Mouse (Mus musculus): Measurements from ENCODE around the gene Zfp609. TPM values are rescaled to one million over a fixed set of nuclear protein-coding genes. Genes with fewer than 3 reads are reported as not detected.

The Zfp609 gene
- total RNA-seq, 2 experiments from 2014 or later, result 42.9 to 54.3 TPM

DNA sequence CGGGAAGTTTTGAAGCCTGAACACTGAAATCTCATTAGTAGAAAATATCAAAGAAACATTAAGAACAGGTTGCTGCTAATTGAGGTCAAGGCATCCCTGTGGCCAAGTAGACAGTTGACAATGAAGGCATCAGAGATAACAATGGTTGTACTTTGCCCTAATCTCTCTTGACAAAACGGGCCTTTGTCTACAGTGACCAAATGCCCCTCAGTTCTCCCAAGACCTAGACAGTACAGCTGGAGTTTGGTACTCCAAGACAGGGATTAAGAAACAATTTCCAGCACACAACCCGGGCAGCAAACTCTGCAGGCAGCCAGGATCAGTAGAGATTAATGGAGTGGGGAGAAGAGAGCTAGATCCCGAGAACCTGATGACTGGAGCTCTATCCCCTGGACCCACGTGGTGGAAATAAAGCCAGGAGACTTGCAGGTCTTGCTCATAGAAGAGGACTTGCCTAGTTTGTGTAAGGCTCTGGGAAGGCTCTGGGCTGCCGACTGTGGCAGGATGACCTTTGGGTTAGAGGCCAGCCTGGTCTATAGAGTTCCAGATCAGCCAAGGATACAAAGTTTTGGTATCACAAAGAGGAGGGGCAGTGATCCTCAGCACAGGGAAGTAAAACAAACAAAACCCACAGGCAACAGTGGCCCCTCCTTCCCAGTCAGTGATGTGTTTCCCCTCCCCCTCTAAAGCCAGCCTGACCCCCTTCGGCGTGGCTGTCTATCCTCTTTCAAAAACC lies 51.1 kb downstream of the Zfp609 start:
- no peak for DNase-seq (ENCODE audit: extremely low spot score in 1 of 2, low spot score in 1 of 2)

DNA sequence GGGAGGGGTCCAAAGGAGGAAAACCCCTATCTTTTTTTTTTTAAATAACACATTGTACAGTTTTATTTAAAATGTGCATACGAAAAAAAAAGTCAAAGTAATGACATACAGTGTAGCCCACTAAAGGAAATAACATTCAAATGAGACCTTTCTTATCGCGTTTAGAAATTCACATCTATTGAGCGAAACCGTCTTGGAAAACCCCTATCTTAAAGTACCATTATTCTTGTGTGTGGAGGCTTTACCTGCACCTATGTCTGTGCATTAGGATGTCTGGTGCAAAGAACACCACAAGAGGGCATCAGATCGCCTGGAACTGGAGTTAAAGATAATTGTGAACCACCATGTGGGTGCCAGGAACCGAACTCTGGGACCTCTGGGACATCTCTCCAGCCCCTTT lies 53.6 kb downstream of the Zfp609 start:
- DNase-seq (ENCODE audit: extremely low spot score in 1 of 2, low spot score in 1 of 2), result no peak

DNA sequence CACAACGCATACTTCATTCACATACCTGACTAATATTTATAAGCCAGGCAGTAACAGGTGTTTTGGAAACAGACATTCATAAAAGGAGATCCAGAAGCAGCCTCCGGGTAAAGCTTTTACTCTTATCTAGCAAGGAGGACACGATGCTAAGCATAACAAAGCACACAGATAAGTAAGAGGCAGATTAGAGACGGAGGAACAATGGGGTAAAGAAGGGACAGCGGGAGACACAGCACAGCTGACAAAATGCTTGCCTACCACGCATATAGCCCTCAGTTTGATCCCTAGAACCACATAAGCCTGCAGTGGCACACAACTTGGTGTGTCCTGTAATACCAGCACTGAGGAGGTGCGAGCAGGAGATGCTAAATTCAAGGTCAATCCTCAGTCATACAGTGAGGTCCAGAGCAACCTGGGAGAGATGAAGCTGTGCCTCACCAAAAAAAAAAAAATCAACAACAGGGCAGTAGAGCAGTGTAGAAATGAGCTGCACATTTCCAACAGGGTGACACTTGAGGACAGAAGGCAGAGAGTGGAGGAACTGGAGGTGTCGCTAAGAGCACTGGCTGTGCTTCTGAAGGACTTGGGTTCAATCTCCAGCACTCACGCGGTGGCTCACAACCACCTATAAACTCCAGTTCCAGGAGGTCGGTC lies 56.2 kb downstream of the Zfp609 start:
- DNase-seq (ENCODE audit: extremely low spot score in 1 of 2, low spot score in 1 of 2), result no peak

DNA sequence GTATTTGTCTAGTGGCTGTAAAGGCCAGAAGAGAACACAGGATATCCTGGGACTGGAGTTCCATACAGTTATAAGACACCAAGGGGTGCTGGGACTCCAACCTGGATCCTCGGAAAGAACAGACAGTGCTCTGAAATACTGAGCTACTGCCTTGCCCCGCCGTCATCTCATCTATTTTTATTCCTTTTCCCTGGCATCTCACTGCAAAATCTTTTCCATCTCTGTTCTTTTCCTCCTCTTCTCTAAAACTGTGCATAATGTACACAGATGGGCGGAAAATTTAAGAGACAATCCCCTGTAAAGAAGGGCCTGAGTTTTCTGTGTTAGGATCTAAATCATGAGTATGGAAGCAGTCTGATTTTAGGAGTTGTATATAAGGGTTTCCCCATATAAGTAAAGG lies 64.6 kb downstream of the Zfp609 start:
- no peak for DNase-seq (ENCODE audit: extremely low spot score in 1 of 2, low spot score in 1 of 2)

DNA sequence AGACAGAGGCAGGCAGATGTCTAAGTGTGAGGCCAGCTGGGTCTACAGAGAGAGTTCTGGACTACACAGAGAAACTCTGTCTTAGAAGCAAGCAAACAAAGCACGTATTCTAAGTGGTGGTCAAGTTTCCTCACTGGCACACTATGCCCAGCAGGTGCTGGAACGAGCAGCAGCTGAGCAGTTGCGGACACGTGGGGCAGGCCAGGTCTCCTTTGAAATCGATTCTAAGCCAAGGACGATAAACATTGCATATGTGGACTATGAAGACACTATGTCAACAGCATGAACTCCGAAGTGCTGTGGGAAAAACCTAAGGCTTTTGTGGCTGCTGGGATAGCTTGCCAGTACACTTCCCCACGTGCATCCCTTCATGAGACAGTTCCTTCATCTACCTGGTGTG lies 67.4 kb downstream of the Zfp609 start:
- DNase-seq (ENCODE audit: extremely low spot score in 1 of 2, low spot score in 1 of 2), result no peak

DNA sequence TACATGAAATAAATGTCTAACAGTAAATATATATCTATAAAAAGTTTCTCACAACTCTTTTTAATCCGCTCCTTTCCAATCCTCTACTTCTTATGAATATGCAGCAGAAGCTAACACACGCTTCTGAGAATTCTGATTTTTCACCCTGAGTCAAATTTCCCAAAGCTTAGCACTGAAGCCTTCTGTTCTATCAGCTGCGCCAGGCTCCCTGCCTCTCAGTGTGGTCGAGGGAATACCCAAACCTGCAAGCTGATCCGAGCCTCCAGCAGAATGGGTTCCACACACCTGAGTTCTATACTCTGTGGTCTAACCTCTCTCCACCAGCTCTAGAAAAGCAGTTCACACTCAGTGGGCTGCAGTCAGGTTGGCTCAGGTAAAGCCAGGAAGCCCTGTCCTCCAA lies 68.1 kb downstream of the Zfp609 start:
- DNase-seq (ENCODE audit: extremely low spot score in 1 of 2, low spot score in 1 of 2), result no peak

DNA sequence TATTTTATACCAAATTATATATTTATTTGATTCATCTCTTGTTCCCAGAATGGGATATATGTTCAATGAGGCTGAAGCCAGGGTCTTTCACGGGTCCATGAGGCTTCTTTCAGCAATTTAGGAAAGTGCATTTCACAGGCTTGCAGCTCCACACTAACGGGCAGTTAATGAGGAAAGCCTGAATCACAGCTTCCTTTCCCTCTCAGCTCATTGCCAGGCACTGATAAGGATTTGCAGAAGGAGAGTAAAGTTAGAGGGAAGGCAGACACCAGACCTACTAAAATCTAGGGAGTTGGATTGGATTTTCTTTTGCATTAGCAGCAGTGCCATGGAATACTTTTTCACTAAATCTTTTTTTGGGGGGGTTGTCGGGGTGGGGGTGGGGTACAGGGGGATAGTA lies 69.5 kb downstream of the Zfp609 start:
- no peak for DNase-seq (ENCODE audit: extremely low spot score in 1 of 2, low spot score in 1 of 2)

DNA sequence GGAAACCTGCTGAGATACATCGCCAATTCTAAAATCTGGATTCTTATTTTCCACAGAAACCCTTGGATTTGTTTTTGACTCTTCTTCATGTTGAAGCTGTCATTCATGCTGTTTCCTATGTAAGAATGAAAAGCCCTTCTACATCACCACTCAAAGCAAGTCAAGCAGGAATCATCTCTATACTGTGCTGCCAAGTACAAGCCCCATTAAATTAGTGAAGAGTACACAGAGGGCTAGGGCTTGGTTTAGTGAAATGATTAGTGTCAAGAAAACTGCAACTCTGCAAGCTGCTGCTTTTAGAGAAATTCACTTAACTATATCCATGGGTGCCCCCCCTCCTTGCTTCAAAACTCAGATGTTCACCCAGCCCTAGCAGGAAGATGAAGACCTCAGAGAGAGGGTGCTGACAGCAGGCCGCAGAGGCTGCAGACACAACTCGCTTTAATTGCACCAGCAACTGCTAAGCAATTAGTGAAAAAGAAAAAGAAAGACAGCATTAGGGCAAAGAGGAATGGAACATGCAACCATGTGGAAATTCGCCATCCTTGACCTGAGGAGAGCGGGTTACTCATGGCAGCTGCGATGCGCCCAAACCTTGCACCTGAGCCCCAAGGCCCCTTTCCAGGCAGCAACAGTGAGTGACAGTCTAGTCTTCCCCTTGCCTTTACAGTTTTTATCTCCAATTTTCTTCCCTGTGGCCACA lies 71.5 kb downstream of the Zfp609 start:
- no peak for DNase-seq (ENCODE audit: extremely low spot score in 1 of 2, low spot score in 1 of 2)

DNA sequence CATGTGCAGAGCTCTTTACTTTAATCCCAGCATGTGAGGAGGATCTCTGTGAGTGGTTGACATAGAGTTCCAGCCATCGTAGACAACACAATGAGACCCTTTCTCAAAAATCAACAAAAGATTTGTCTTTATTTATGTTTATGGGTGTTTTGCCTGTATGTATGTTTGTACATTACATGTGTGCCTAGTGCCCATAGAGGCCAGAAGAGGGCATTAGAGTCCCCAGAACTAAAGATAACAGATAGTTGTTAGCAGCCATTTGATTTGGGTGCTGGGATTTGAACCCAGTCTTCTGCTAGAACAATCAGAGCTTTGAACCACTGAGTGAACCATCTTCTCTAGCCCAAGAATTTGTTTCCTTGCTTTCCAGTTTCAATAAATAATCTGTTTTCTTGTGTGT lies 72.2 kb downstream of the Zfp609 start:
- DNase-seq (ENCODE audit: extremely low spot score in 1 of 2, low spot score in 1 of 2), result no peak

DNA sequence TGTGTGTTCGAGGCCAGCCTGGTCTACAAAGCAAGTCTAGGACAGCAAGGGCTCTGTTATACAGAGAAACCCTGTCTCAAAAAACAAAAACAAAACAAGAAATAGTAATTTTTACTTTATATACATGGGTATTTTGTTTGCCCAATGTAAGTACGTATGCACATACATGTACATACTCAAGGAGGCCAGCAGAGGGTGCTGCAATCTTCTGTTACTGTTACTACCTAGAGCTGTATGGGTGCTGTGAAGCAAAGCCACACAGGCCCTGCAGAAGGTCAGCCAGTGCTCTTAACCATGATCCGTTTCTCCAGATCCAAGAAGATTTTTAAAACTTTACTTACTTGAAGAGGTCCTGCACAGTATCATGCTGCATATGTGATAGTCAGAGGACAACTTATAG lies 74.7 kb downstream of the Zfp609 start:
- no peak for DNase-seq (ENCODE audit: extremely low spot score in 1 of 2, low spot score in 1 of 2)

DNA sequence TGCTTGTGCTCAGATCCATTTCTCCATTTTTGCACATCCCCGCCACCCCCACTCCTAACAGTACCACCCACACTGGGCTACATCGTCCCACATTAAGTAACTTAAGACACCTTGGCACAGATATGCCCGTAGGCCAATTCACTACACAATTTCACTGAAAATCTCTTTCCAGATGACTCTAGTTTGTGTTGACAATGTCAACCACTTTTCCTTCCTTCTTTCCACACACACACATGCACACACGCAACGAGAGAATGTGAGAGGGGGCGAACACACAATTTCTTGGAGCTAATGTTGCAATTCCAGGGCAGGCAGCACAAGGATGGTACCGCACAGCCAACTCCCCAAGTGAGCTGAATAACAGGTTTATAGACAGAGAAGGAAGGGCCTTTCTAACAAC lies 75.5 kb downstream of the Zfp609 start:
- no peak for DNase-seq (ENCODE audit: extremely low spot score in 1 of 2, low spot score in 1 of 2)

DNA sequence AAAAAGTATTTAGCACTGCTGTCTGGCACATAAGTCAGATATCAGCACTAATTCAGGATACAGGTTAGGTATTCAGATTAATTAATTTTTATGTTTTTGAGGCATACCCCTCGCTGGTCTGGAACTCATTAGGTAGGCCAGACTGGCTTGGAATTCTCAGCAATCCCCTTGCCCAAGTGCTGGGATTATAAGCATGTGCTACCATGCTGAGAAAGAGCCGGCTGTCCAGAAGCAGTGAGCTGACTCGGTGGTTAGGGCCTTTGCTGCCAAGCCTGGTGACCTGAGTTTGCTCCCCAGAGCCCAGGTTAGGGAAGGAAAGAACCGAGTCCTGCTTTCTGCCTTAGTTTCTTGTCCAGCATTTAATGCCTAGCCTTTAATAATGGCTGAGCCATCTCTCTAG lies 79.3 kb downstream of the Zfp609 start:
- DNase-seq (ENCODE audit: extremely low spot score in 1 of 2, low spot score in 1 of 2), result no peak

DNA sequence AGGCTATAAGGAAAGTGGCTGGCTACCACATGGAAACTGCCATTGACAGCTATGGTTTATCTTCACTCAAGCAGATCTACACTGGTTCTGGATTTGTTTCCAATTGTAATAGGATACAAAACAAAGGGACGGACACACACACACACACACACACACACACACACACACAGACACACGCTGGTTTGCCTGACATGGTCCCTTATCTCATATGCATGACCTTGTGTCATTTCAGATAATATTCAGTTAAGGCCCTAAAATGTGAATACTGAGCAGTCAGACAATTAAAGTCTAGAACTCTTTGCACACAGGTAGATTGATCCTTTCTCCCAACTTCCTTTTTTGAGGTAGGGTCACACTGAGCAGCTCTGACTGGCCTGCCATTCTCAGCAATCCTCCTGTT lies 80.9 kb downstream of the Zfp609 start:
- DNase-seq (ENCODE audit: extremely low spot score in 1 of 2, low spot score in 1 of 2), result no peak

DNA sequence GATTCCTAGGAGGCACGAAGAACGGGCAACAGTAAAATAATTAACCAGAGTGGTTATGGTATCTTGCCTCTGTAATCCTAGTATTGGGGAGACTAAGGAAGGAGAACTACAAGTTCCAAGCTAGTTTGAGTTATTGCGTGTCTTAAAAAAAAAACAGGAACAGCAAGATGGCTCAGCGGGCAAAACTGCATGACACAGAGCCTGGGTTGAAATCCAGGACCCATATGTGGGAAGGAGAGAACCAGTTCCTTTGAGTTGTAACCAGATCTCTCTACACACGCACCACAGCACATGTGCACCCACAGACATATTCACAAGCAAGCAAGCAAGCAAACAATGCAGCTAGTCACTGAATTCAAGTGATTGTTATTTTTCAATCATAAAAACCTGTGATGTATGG lies 81.9 kb downstream of the Zfp609 start:
- DNase-seq (ENCODE audit: extremely low spot score in 1 of 2, low spot score in 1 of 2), result no peak

DNA sequence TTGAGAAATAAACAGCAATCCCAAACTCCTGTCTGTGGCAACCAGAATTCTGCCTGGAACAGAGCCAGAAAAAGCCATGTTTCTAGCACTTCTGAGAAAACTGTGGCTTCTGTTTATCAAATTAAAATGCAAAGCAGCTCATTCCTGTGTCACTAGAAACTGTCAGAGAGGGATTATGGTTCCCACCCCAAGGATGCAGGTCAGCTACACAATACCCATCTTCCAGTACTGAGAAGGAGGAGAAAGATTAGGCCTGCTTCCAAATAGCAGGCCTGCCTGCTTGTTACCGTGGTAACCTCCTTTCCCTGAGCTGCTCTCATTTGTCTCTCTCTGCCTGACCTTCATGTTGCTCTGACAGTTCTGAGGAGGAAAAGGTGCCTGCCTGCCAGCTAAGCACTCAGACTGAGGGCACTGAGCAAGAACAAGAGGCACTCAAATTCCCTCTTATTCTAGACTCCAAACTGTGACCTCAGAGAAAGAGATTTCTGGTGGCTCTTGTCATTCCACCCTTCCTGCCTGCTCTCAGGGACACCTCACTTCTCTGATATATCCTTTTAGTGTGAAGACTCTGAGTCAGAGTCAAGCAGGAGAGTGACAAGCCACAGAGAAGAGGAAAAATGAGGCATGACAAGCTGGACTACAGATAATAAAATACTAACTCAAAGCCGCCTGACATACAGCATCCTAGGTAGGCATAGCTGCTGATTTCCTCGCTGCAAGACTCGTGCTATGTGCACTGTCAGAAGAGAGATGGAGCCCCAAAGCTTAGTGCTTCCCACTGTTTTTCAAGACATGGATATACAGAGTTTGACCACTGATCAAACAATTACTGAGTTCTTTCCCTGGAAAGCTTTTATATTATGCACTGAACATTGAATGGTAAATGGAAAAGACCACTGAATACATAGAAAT lies 82.9 kb downstream of the Zfp609 start:
- DNase-seq (ENCODE audit: extremely low spot score in 1 of 2, low spot score in 1 of 2), result peak; percentile 27 to 40

DNA sequence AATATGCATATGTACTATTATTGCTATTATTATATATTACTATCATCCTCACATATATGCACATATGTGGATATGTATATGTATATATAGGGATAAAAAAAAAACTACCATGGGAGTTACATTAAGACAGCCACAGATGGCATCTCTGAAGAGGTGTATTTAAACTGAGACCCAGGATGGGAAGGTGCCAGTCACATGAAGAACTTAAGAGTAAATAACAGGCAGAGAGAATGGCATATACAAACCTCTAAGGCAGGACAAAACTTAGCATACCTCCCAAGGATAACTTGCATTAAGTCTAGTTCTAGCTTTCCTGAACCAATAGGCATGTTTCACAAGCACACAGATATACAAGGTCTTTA lies 83.6 kb downstream of the Zfp609 start:
- no peak for DNase-seq (ENCODE audit: extremely low spot score in 1 of 2, low spot score in 1 of 2)

DNA sequence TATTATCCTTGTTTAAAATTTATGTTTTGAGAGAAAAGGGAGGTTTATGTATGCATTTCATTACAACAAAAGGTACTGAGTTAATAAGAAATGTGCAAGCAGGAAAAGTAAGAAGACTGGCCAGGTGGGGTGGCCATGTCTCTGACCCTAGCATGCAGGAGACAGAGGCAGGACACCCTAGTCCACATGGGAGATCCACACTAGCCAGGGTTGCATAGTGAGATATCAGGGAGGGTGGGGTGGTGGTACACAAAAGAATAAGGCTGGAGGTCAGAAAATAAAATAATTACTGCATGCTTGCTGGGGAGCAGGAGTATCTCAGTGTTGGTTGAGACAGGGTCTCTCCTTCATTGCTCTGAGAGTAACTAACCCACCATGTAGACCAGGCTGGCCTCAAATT lies 84.0 kb downstream of the Zfp609 start:
- no peak for DNase-seq (ENCODE audit: extremely low spot score in 1 of 2, low spot score in 1 of 2)

DNA sequence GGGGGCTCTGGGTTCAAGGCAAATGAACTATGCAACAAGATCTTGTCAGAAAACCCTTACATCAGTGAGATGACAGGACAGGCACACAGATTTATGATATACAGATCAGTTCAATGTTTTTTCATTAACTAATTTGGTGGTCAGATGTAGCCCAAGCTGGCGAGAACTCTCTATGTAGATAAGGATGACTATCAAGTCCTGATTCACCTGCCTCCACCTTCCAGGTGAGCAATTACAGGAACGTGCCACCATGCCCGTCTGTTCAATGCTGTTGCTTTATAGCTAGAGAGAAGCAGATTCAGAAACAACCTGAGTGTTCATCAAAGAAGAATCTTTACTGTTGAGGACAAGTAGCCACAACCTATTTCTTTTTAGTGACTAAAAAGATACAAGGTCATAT lies 84.6 kb downstream of the Zfp609 start:
- no peak for DNase-seq (ENCODE audit: extremely low spot score in 1 of 2, low spot score in 1 of 2)

DNA sequence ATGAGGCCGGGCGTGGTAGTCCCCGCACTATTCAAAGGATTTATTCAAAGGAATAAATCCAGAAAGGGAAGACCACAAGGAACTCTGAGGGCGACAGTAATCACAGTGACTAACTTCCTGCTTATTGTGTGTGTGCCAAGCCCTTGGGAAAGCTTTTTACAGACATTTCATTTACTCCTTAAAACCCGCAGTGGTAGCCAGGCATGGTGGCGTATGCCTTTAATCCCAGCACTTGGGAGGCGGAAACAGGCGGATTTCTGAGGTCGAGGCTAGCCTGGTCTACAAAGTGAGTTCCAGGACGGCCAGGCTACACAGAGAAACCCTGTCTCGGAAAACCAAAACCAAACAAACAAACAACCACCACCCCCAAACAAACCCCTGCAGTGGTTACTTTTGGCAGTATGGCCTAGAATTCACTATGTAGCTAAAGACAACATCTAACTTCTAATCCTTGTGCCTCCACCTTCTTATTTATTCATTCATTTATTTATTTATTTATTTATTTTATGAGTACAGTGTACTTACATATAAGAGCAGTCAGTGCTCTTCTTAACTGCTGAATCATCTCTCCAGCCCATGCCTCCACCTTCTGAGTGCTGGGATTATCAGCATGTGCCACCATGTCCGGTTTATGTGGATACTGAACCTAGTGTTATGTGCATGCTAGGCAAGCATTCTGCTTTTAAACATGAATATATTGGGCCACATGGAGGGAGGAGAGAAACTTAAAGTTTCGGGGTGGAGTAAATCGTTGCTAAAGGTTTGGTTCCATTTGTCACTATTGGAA lies 86.1 kb downstream of the Zfp609 start:
- DNase-seq (ENCODE audit: extremely low spot score in 1 of 2, low spot score in 1 of 2), result no peak

DNA sequence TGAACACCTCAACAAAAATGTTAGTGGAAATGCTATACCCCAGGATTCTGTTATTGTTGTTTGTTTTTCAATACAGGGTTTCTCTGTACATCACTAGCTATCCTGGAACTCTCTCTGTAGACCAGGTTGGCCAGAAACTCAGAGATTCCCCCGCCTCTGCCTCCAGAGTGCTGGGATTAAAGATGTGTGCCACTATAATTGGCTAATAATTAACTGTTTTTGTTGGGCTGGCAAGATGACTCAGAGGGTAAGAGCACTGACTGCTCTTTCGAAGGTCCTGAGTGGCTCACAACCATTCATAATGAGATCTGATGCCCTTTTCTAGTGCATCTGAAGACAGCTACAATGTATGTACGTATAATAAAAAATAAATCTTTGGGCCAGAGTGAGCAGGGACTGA lies 92.4 kb downstream of the Zfp609 start:
- DNase-seq (ENCODE audit: extremely low spot score in 1 of 2, low spot score in 1 of 2), result no peak

Measured in layer of hippocampus, postnatal 25 days (tissue).